Mouse (Mus musculus): ENCODE data around the gene Map2k6.

- TF ChIP-seq CTCF (IDR thresholded peaks at IDR 0.05; ENCODE audit: low read depth, low read length) (no peak), POLR2A (IDR thresholded peaks at IDR 0.05; ENCODE audit: extremely low read depth, insufficient read depth, low read length) (no peak)
Observed at GRCm38 (mm10) chr11:110374036-110374435, 24.9 kb upstream of the Map2k6 start.

Measured in liver, adult 2 months (tissue).